Mouse (Mus musculus): ENCODE data around the gene Gm49353.

GRCm38 (mm10) chr10:29208735-29209134 lies 10.0 kb downstream of the Gm49353 start:
- no peak for TF ChIP-seq CTCF (conservative IDR thresholded peaks at IDR 0.05; ENCODE audit: insufficient read depth, insufficient read length, low read depth, low read length)
- TF ChIP-seq POLR2A (IDR thresholded peaks at IDR 0.05; ENCODE audit: low read depth, low read length), result no peak
